Mouse (Mus musculus) forebrain, embryonic 12.5 days (tissue): ENCODE data around the gene Lrrc74b. TPM values are rescaled to one million over a fixed set of nuclear protein-coding genes. Genes with fewer than 3 reads are reported as not detected.
A peak's percentile ranks its signal among the peaks of the same experiment; 100 is the strongest.

Source experiments
- ATAC-seq: fragments of 200-750 bp; cut with Nextera tagmentation; 2 replicates; pipeline ENCODE4 v1.8.0; 2017; ENCODE audit warnings: moderate TSS enrichment; ENCODE audit not compliant: low FRiP score
- H3K27ac ChIP-seq: fragments of 300-500 bp; sonication (generic); 2 replicates; pipeline ENCODE4 v1.5.1; 2016; ENCODE audit warnings: mild to moderate bottlenecking
- H3K27me3 ChIP-seq: fragments of 300-500 bp; sonication (generic); 2 replicates; pipeline ENCODE4 v1.6.1; 2016; ENCODE audit warnings: mild to moderate bottlenecking
- H3K36me3 ChIP-seq: fragments of 300-500 bp; sonication (generic); replicated peaks from 2 replicates; pipeline ENCODE4 v1.6.1; 2016; ENCODE audit warnings: mild to moderate bottlenecking
- H3K4me1 ChIP-seq: fragments of 300-500 bp; sonication (generic); 2 replicates; pipeline ENCODE4 v1.6.1; 2016
- H3K4me2 ChIP-seq: fragments of 300-500 bp; sonication (generic); 2 replicates; pipeline ENCODE4 v1.6.1; 2016; ENCODE audit warnings: mild to moderate bottlenecking, moderate library complexity
- H3K4me3 ChIP-seq: fragments of 300-500 bp; sonication (generic); replicated peaks from 2 replicates; pipeline ENCODE4 v1.5.1; 2016; ENCODE audit warnings: mild to moderate bottlenecking
- H3K9ac ChIP-seq: fragments of 300-500 bp; sonication (generic); 2 replicates; pipeline ENCODE4 v1.6.1; 2016; ENCODE audit warnings: mild to moderate bottlenecking
- H3K9me3 ChIP-seq: fragments of 300-500 bp; sonication (generic); 2 replicates; pipeline ENCODE4 v1.6.1; 2016
- WGBS: fragments of 180-500 bp; shearing (Covaris S2); methylation state at CpG from one replicate; pipeline ENCODE4 v1.1.7; 2016; 5-methylcytosine and 5-hydroxymethylcytosine counted together
- polyA plus RNA-seq: library from polyadenylated mRNA; unstranded; fragments of >200 nt; fragmentation: Nextera tagmentation; extraction: Ambion mirVana; gene quantifications from 2 replicates; pipeline ENCODE4 v1.2.1, GENCODE M21; 2016

Gene Lrrc74b
- polyA plus RNA-seq, result 0.17 and 0.31 TPM in 2 replicates

GRCm38 (mm10) chr16:17561128-17561750, at the start of gene Lrrc74b:
TSS of gene Lrrc74b (minus strand) at chr16:17561247.
- H3K4me1 ChIP-seq, result peaks cover 43% of the 10 kb centered on the region
- peak within 1 kb of the TSS; percentile 52 for H3K4me2 ChIP-seq
- peak within 1 kb of the TSS; percentile 62 for H3K27ac ChIP-seq
- no peaks in the 10 kb centered on the region for H3K9me3 ChIP-seq
- peaks cover 49% of the 10 kb centered on the region for H3K27me3 ChIP-seq
- peak; percentile 75 for ATAC-seq
- WGBS, result 2% methylated on average over 22 of the region's 22 CpGs
- H3K4me3 ChIP-seq, result peak within 1 kb of the TSS; percentile 28
- H3K36me3 ChIP-seq, result no peaks in the 10 kb centered on the region
- peak within 1 kb of the TSS; percentile 21; the same call in 1 of the 2 replicates for H3K9ac ChIP-seq

- no peak for ATAC-seq
- Histone ChIP-seq H3K9me3 (no peaks in the 10 kb centered on the region), H3K4me1 (no peaks in the 10 kb centered on the region), H3K36me3 (no peaks in the 10 kb centered on the region), H3K27ac (no peak overlapping the region), H3K4me3 (no peak overlapping the region), H3K9ac (no peak overlapping the region), H3K4me2 (no peak overlapping the region), H3K27me3 (0 out of 2 replicates have a peak, but pooled peaks cover 4% of the 10 kb centered on the region)
- 81% methylated on average over 5 of the region's 5 CpGs for WGBS
Observed at GRCm38 (mm10) chr16:17605684-17606083, 44.6 kb upstream of the Lrrc74b start.

GRCm38 (mm10) chr16:17604941-17605340, 43.9 kb upstream of the Lrrc74b start:
- Histone ChIP-seq H3K27me3 (0 out of 2 replicates have a peak, but pooled peaks cover 4% of the 10 kb centered on the region), H3K4me1 (no peaks in the 10 kb centered on the region), H3K4me2 (no peak overlapping the region), H3K36me3 (no peaks in the 10 kb centered on the region), H3K9me3 (no peaks in the 10 kb centered on the region), H3K27ac (no peak overlapping the region), H3K4me3 (no peak overlapping the region), H3K9ac (no peak overlapping the region)
- no peak for ATAC-seq
- 61% methylated on average over 4 of the region's 4 CpGs for WGBS

GRCm38 (mm10) chr16:17600944-17601562, 40.0 kb upstream of the Lrrc74b start:
- Histone ChIP-seq H3K4me3 (no peak overlapping the region), H3K9ac (no peak overlapping the region), H3K36me3 (no peaks in the 10 kb centered on the region), H3K4me1 (no peaks in the 10 kb centered on the region), H3K27ac (no peak overlapping the region), H3K4me2 (no peak overlapping the region), H3K9me3 (no peaks in the 10 kb centered on the region), H3K27me3 (0 out of 2 replicates have a peak, but pooled peaks cover 4% of the 10 kb centered on the region)
- WGBS, result 79% methylated on average over 3 of the region's 3 CpGs
- ATAC-seq, result no peak

GRCm38 (mm10) chr16:17590731-17591130, 29.7 kb upstream of the Lrrc74b start:
- H3K36me3 ChIP-seq, result no peaks in the 10 kb centered on the region
- no peaks in the 10 kb centered on the region for H3K9me3 ChIP-seq
- 58% methylated on average over 2 of the region's 2 CpGs for WGBS
- H3K4me3 ChIP-seq, result no peak overlapping the region
- H3K27me3 ChIP-seq, result no peaks in the 10 kb centered on the region
- no peak overlapping the region for H3K27ac ChIP-seq
- H3K9ac ChIP-seq, result no peak overlapping the region
- no peak for ATAC-seq
- H3K4me2 ChIP-seq, result no peak overlapping the region
- H3K4me1 ChIP-seq, result no peaks in the 10 kb centered on the region

- ATAC-seq, result no peak
- no peak overlapping the region for H3K4me3 ChIP-seq
- H3K4me1 ChIP-seq, result no peaks in the 10 kb centered on the region
- H3K27me3 ChIP-seq, result no peaks in the 10 kb centered on the region
- 87% methylated on average over 7 of the region's 7 CpGs for WGBS
- H3K4me2 ChIP-seq, result no peak overlapping the region
- no peaks in the 10 kb centered on the region for H3K36me3 ChIP-seq
- H3K9me3 ChIP-seq, result no peaks in the 10 kb centered on the region
- H3K9ac ChIP-seq, result no peak overlapping the region
- H3K27ac ChIP-seq, result no peak overlapping the region
Observed at GRCm38 (mm10) chr16:17584555-17584954, 23.5 kb upstream of the Lrrc74b start.

GRCm38 (mm10) chr16:17583064-17583463, 22.0 kb upstream of the Lrrc74b start, which contains the start of gene Slc7a4:
TSS of gene Slc7a4 (minus strand) at chr16:17583214.
- Histone ChIP-seq H3K9ac (0 out of 2 replicates have a peak within 1 kb of the TSS, but pooled peaks have one; percentile 4), H3K4me1 (no peaks in the 10 kb centered on the region), H3K27me3 (no peaks in the 10 kb centered on the region), H3K27ac (no peak within 1 kb of the TSS), H3K36me3 (no peaks in the 10 kb centered on the region), H3K4me2 (no peak within 1 kb of the TSS), H3K4me3 (no peak within 1 kb of the TSS), H3K9me3 (no peaks in the 10 kb centered on the region)
- WGBS, result 13% methylated on average over 8 of the region's 8 CpGs
- no peak for ATAC-seq

GRCm38 (mm10) chr16:17576825-17577215, 15.8 kb upstream of the Lrrc74b start:
- H3K4me1 ChIP-seq, result peaks cover 15% of the 10 kb centered on the region
- no peaks in the 10 kb centered on the region for H3K9me3 ChIP-seq
- no peaks in the 10 kb centered on the region for H3K36me3 ChIP-seq
- peaks cover 48% of the 10 kb centered on the region for H3K27me3 ChIP-seq
- H3K4me2 ChIP-seq, result peak overlapping the region; percentile 79
- peak overlapping the region; percentile 52 for H3K4me3 ChIP-seq
- peak overlapping the region; percentile 59; the same call in 1 of the 2 replicates for H3K9ac ChIP-seq
- 14% methylated on average over 8 of the region's 8 CpGs for WGBS
- H3K27ac ChIP-seq, result no peak overlapping the region
- no peak for ATAC-seq

GRCm38 (mm10) chr16:17575870-17576824, 15.1 kb upstream of the Lrrc74b start:
- H3K4me3 ChIP-seq, result peak overlapping the region; percentile 52
- no peaks in the 10 kb centered on the region for H3K36me3 ChIP-seq
- H3K4me2 ChIP-seq, result peak overlapping the region; percentile 79
- ATAC-seq, result peak; percentile 70; the same call in 1 of the 2 replicates
- H3K27ac ChIP-seq, result no peak overlapping the region
- H3K9me3 ChIP-seq, result no peaks in the 10 kb centered on the region
- H3K27me3 ChIP-seq, result peaks cover 52% of the 10 kb centered on the region
- H3K4me1 ChIP-seq, result peaks cover 15% of the 10 kb centered on the region
- peak overlapping the region; percentile 59; the same call in 1 of the 2 replicates for H3K9ac ChIP-seq
- WGBS, result 17% methylated on average over 40 of the region's 45 CpGs

- Histone ChIP-seq H3K9ac (no peak overlapping the region), H3K9me3 (no peaks in the 10 kb centered on the region), H3K4me1 (peaks cover 13% of the 10 kb centered on the region), H3K27ac (no peak overlapping the region), H3K4me3 (no peak overlapping the region), H3K4me2 (no peak overlapping the region), H3K27me3 (peaks cover 22% of the 10 kb centered on the region), H3K36me3 (no peaks in the 10 kb centered on the region)
- ATAC-seq, result no peak
- 31% methylated on average over 4 of the region's 4 CpGs for WGBS
Observed at GRCm38 (mm10) chr16:17566186-17566585, 5.1 kb upstream of the Lrrc74b start.

GRCm38 (mm10) chr16:17564771-17565170, 3.7 kb upstream of the Lrrc74b start:
- ATAC-seq, result no peak
- Histone ChIP-seq H3K4me1 (peaks cover 27% of the 10 kb centered on the region), H3K4me2 (no peak overlapping the region), H3K9ac (no peak overlapping the region), H3K27ac (no peak overlapping the region), H3K27me3 (peaks cover 34% of the 10 kb centered on the region), H3K4me3 (no peak overlapping the region), H3K36me3 (no peaks in the 10 kb centered on the region), H3K9me3 (no peaks in the 10 kb centered on the region)
- 70% methylated on average over 3 of the region's 3 CpGs for WGBS

GRCm38 (mm10) chr16:17564221-17564620, 3.2 kb upstream of the Lrrc74b start:
- Histone ChIP-seq H3K36me3 (no peaks in the 10 kb centered on the region), H3K4me1 (peaks cover 31% of the 10 kb centered on the region), H3K27ac (no peak overlapping the region), H3K9me3 (no peaks in the 10 kb centered on the region), H3K4me3 (no peak overlapping the region), H3K27me3 (peaks cover 39% of the 10 kb centered on the region), H3K4me2 (no peak overlapping the region), H3K9ac (no peak overlapping the region)
- ATAC-seq, result no peak
- WGBS, result 85% methylated on average over 2 of the region's 2 CpGs
